Mouse (Mus musculus): ENCODE results near the gene Gimap8.
"Not testable (repeated sequence)": the region's sequence is repeated elsewhere in the genome, so short reads cannot be mapped to it uniquely, and the experiment has no call there.

Gimap8 gene

DNA sequence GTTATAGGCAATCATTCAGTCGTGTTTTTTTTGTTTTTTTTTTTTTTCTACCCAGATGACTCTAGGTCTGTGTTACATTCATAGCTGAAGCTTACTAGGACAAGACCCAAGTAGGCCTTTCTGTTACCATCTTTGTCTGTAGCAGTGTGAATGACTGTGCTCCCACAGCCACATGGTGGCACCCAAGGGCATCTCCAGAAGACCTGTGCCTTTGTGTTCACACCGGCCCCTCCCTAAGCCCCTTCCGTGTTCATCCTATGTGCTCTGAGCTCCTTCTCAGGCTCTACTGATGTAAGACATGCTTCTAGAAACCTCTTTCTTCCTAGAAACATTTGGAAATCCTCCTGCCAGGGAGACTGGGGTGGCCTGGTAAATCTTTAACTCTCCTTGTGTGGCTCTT lies at the start of gene Gimap8:
Gene Gimap8, plus strand, starts transcription at position 240 of the 400 bp plus-strand sequence.
- peak; percentile 91 for DNase-seq (ENCODE audit: low read depth, low spot score)

- no peak for DNase-seq (ENCODE audit: low read depth, low spot score)
Measured at GRCm38 (mm10) chr6:48600594-48600993, 46.4 kb upstream of the Gimap8 start.

DNA sequence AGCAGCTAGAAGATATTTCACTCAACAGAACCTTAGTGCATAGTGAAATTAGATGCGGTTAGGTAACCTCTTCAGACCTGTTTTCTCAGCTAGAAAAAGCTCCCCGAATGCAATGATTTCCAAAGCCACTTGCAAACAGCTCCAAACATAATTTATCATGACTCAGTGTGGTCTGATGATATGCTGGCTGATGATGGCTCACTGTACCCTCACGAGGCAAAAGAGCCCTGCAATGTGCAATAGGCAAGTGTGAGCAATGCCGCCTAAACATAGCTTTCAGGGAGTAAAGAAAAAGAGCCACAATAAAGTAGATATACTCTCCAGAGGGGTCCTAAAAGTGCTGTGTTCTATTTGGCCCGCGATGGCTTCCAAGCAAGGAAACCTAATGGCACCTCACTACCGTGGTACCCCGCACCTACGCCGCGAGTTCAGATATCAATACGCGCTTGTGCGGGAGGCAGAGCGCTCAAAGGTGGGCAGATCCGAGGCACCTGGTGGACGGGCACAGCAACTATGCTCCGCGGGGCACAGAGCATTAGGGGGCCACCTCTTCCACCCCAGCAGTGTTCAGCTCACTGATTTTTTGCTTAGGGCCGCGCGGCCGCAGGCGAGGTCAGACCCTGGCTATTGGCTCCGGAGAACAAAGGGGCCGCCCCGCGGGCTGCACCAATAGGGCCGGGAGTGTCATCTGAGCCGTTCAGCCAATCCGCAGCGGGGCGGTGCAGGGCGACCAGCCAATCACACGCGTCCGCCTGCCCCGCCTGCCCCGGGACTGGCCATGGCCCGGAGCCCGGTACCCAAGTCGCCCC lies 45.6 kb upstream of the Gimap8 start, which contains the start of gene Zfp775:
Gene Zfp775, plus strand, starts transcription at position 793 of the 809 bp plus-strand sequence.
- peak; percentile 92 for DNase-seq (ENCODE audit: low read depth, low spot score)

DNA sequence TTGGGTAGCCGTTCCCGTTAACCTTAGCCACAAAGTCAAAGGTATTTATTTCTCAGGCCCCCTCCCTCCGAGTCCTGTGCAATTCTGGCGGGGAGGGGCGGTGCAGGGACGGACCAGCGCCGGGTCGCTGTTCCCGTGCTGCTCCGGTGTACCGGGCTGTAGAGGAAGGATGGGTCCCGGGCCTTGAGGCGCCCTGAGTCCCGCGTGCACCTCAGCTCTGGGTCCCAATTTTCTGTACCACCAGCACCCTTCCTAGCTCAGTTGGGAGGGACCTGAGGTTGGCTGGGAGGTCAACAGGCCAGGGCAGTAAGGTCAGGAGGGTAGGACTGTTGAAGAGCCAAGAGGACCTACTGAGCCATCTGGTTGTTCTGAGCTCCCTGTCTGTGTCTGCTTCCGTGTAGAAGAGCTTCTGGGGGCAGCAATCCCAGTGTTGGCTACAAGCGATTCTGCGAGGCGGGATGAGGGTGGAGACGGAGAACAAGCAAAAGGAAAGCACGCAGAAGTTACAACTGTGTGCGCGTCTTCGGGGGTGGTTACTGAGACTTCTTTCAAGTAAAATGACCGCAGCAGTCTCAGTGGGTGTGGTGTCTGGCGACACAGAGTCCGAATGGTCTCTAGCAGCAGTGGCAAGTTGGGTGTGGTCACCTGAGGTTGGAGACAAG lies 44.8 kb upstream of the Gimap8 start:
- DNase-seq (ENCODE audit: low read depth, low spot score), result peak; percentile 47

GRCm38 (mm10) chr6:48608124-48608523 lies 38.9 kb upstream of the Gimap8 start:
- DNase-seq (ENCODE audit: low read depth, low spot score), result no peak

DNA sequence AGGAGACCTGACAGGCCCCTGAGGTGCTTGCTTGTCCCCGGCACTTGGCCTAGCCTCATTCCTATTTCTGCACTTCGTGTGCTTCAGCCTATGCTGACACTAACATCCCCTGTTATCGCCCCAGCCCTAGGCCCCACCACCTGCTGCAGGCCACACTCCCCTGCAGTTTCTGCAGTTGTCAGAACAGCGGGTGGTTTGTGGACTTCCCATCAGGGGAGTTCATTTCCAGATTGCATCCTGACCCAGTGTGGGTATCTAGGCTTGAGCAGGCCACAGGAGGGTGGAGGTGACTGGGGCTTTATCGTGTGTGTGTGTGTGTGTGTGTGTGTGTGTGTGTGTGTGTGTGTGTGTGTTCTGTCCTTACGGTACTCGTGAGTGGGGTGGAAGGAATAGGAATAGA lies 37.5 kb upstream of the Gimap8 start:
- no peak for DNase-seq (ENCODE audit: low read depth, low spot score)

DNA sequence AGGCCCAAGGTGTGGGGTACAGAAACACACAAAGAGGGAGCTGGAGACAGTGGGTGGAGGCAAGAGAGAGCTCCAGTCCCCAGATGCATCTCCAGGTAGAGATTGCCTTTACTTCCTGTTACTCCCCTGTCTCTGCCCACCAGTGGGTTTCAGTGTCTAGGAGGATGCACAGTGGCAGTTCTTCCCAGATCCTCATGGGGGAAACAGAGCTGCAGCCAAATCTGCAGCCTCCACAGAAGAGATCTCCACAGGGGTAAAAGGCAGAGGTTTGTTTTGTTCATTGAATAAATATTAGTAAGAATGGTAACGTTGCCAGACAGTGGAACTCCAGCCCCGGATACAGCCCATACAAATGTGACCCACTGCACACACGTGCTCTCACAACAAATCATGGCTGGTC lies 36.4 kb upstream of the Gimap8 start:
- DNase-seq (ENCODE audit: low read depth, low spot score), result no peak

- no peak for DNase-seq (ENCODE audit: low read depth, low spot score)
Measured at GRCm38 (mm10) chr6:48613464-48613863, 33.6 kb upstream of the Gimap8 start.

GRCm38 (mm10) chr6:48614756-48615155 lies 32.3 kb upstream of the Gimap8 start:
- DNase-seq (ENCODE audit: low read depth, low spot score), result no peak

DNA sequence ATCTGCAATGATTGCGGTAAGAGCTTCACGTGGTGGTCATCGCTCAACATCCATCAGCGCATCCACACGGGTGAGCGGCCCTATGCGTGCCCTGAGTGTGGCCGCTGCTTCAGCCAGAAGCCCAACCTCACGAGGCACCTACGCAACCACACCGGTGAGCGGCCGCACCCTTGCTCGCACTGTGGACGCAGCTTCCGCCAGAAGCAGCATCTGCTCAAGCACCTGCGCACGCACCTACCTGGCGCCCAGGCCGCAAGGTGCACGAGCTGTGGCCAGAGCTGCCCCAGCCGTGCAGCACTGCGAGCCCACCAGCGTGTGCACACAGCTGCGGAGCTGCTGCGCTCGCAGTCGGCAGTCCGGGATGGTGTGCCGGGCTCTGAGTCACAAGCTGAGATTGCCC lies 27.0 kb upstream of the Gimap8 start:
- DNase-seq (ENCODE audit: low read depth, low spot score), result no peak

GRCm38 (mm10) chr6:48622186-48622843 lies 24.7 kb upstream of the Gimap8 start:
- not testable (repeated sequence) for DNase-seq (ENCODE audit: low read depth, low spot score)

DNA sequence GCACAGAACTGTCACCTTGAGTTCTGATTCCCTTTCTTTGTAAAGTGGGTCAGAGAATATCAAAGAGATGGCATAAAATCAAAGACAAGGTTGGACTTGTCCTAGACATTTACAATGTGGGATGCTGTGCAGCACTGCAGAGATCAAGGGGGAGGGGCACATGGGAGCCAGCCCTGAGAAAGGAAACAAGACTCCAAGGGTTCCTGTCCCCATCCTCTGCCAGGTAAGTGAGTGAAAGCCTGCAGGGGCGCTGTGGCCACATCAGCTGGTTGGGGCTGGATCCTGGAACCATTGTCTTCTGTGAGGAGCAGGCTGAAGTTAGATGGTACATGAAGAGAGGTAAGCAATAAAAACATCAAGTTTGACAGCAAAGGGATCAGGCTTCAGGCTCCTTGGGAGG lies 23.6 kb upstream of the Gimap8 start:
- DNase-seq (ENCODE audit: low read depth, low spot score), result no peak

- DNase-seq (ENCODE audit: low read depth, low spot score), result no peak
Measured at GRCm38 (mm10) chr6:48626464-48626863, 20.6 kb upstream of the Gimap8 start, which contains the start of gene AI854703. TSS of gene AI854703 (plus strand) at chr6:48626764.

DNA sequence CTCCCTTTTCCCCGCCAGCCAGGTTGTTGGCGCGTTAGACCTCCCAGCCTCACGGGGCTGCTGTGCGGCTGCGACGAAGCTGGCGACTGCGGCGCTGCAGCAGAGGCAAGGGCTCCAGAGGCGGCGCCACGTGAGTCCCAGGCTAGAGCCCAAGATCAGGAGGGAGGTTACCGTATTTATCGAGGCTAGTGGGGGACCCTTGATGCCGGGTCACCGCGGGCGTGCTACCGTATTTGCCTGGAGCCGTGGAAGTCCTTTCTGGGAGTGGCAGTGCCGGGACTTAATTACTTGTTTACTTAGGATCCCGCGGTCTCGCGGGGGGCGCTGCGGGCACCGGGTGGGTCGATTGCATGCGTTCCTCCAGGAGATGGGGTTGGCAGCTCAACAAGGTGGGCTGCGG lies 20.1 kb upstream of the Gimap8 start:
- DNase-seq (ENCODE audit: low read depth, low spot score), result peak; percentile 54

GRCm38 (mm10) chr6:48627511-48627924 lies 19.5 kb upstream of the Gimap8 start:
- no peak for DNase-seq (ENCODE audit: low read depth, low spot score)

- no peak for DNase-seq (ENCODE audit: low read depth, low spot score)
Measured at GRCm38 (mm10) chr6:48628377-48628776, 18.7 kb upstream of the Gimap8 start.

DNA sequence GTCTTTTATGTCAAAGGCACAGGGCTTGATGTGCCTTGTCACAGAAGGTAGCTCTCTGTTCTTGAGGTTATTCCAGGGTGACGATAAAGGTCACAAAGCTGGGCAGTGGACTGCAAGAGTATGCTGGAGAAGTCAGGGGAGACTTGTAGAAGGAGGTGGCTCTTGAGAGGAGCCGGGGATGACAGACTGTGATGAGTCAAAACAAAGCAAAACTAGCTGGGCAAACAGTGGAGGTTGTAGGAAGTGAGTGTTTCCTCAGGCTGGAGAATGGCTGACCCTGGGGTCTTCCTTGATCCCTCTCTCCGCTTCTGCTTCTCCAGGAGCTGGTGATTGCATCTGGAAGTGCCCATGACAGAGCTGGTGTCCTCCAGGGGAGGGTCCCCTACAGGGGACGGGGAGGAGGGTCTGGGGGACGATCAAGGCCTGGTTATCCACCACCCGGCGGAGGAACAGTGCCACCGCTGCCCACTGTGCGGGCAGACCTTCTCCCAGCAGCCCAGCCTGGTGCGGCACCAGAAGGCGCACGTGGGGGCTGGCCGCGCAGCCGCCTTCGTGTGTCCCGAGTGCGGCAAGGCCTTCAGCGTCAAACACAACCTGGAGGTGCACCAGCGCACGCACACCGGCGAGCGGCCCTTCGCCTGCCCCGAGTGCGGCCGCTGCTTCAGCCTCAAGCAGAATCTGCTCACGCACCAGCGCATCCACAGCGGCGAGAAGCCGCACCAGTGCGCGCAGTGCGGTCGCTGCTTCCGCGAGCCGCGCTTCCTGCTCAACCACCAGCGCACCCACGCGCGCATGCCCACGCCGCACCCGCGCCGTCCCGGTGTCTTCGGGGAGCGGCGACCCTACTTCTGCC lies 18.0 kb upstream of the Gimap8 start:
- DNase-seq (ENCODE audit: low read depth, low spot score), result peak; percentile 74

GRCm38 (mm10) chr6:48629661-48630034 lies 17.4 kb upstream of the Gimap8 start:
- no peak for DNase-seq (ENCODE audit: low read depth, low spot score)

DNA sequence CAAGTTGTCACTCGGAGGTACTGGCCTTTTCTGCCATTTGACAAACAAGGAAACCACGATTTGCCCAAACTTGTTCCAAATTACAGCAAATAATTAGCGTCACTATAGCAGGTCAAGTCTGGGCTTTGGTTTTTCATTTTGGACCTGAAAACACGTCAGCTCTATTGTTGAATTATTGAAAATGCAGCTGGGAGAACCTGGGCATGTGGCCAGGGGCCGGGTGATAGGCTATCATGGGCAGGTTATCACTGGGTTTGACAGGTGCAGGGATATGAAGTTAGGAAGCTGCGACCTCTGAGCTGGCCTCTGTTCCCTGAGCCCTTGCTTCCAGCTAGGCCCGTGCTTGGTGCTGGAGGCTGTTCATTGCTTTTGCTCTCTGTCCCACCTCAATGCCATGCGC lies 16.2 kb upstream of the Gimap8 start:
- no peak for DNase-seq (ENCODE audit: low read depth, low spot score)

DNA sequence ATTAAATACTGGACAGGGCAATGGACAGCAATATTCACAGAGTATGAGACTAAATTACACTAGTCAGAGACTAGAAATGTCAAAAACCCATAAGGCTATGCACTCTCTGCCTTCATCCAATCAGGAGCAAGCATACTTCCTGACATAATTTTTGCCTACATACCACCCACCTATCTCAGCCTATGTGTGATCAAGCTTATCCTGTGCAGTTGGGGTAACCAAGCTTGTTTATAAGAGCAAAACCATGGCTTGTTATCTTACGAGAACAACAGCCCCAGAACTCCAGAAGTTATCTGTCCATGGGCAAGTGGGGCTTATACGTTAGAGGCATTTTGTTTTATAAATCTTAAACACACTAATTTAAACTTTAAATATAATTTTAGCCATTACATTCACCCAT lies 11.9 kb upstream of the Gimap8 start:
- DNase-seq (ENCODE audit: low read depth, low spot score), result no peak

DNA sequence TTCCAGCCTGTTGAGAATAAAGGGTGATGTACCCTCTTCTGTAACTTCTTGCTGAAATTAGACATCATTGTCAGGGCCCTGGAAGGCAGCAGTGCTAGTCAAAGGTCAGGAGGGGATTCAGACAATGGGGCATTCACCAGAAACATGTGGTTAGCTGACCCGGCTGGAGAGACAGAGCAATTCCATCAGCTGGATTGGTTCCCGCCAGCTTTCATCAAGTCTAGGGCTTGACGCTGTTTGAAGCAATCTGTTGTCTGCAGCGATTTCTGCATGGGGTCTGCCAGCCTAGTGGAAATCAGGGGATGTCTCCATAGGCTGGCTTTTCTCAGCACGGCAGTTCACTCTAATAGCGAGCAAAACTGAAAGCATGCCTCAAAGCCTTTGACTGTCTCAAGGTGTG lies 10.5 kb upstream of the Gimap8 start:
- DNase-seq (ENCODE audit: low read depth, low spot score), result no peak
